Mouse (Mus musculus): Measurements from ENCODE around the gene Zic3.

The Zic3 gene

GRCm38 (mm10) chrX:58042512-58042911, 20.0 kb downstream of the Zic3 start:
- DNase-seq (ENCODE audit: low spot score) = no peak

Data from lung, postnatal 25 days (tissue).